Mouse (Mus musculus): ENCODE results near the gene Rplp0.

DNA sequence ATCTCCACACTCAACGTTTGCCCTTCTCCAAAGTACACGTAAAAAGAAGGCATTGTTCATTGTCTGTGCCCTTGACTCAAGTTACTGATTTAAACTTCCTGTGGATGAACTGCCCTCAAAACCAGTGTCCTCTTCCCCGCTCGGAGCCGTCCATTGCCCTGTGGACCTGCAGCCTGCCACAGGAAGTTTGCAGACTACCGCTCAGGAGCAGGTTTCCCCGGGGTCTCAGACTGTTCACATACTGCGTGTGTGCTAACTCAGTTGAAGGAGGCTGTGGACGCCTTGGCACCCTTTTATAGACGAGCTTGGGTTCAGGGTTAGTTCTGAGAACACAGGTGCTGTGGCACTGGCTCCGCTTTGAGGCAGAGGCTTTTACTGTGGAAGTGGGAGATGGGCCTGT, 10.0 kb downstream of the Rplp0 start:
- TF ChIP-seq CTCF (IDR thresholded peaks at IDR 0.05; ENCODE audit: borderline replicate concordance, extremely low read depth, insufficient read depth, insufficient read length) = no peak
- TF ChIP-seq POLR2A (IDR thresholded peaks at IDR 0.05; ENCODE audit: borderline replicate concordance, extremely low read depth, insufficient read depth, insufficient read length, poor library complexity, severe bottlenecking) = no peak
